Mouse (Mus musculus): ENCODE measurements around the gene BC034090. TPM values are rescaled to one million over a fixed set of nuclear protein-coding genes. Genes with fewer than 3 reads are reported as not detected.

The BC034090 gene
- polyA plus RNA-seq, 1 experiment from 2014 or later: 3.8 TPM

Other genes starting within 250 kb of the BC034090 start
- 12.4 and 15.0 TPM in 2 replicates for gene Ier5, start 144.8 kb downstream of the BC034090 start, polyA plus RNA-seq (2014; fragmentation: Nextera tagmentation; extraction: Ambion mirVana)
- gene Mr1, start 97.6 kb downstream of the BC034090 start, polyA plus RNA-seq (2014; fragmentation: Nextera tagmentation; extraction: Ambion mirVana): 2.9 and 3.1 TPM in 2 replicates
- 91.8 and 116 TPM in 2 replicates for gene Stx6, start 85.7 kb downstream of the BC034090 start, polyA plus RNA-seq (2014; fragmentation: Nextera tagmentation; extraction: Ambion mirVana)
- 6.1 and 7.1 TPM in 2 replicates for gene Xpr1, start 173.0 kb upstream of the BC034090 start, polyA plus RNA-seq (2014; fragmentation: Nextera tagmentation; extraction: Ambion mirVana)

Data from limb, embryonic 11.5 days (tissue).